Mouse (Mus musculus): ENCODE data around the gene Flad1.

DNA sequence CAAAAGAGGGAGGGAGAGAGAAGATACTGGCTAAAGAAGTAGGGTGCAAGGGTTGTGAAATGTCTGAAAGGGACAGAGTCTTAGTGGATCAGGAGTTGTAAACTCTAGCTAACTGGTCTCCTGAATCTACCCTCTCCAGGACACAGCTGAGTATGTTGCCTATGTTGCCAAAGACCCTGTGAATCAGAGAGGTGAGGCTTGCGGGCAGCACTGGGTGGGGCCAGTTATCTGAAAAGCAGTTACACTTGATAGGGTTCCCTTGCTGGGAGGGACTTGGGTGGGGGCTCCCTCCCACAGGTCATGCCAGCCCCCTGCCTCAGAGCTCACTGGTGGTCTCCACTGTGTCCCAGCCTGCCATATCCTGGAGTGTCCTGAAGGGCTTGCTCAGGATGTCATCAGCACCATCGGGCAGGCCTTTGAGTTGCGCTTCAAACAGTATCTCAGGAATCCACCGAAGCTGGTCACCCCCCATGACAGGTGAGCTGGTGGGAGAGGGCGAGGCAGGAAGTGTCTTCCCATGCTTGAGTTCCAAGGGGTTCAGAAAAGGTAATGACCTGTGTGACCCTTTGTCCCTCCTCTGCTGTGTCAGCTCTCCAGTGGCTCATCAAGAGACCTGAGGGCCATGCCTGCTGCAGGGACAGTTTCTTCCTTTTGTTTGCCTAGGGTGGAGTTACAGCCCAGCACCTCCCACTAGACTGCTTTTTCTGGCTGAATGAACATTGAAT lies 12.9 kb upstream of the Flad1 start:
- TF ChIP-seq POLR2A (IDR thresholded peaks at IDR 0.05; ENCODE audit: borderline replicate concordance, control insufficient read depth, low read depth, low read length) (no peak), CTCF (IDR thresholded peaks at IDR 0.05; ENCODE audit: control insufficient read depth, insufficient read depth, low read length) (no peak)
